In genomic region chr15:10421138-10421784, GRCm38 (mm10) we compare ENCODE assay signal across 13 mouse cellular contexts. TPM values are rescaled to one million over a fixed set of nuclear protein-coding genes. Genes with fewer than 3 reads are reported as not detected.
A peak's percentile ranks its signal among the peaks of the same experiment; 100 is the strongest.
DNase-seq lines count a peak whose midpoint lies in the region; ATAC-seq and TF ChIP-seq lines count a peak whose summit lies in the region.
"Had no signal": no experiment of that assay in that cellular context is flagged by ENCODE, and none has a peak within 500 bp of the region (broad histone marks: within the 10 kb centered on the region; RNA-seq: fewer than 3 reads in every experiment).

No protein-coding gene starts in this region.

- in situ Hi-C loops in CH12.LX (cut with MboI; ENCODE audit: low pct_ligation_motif_present, low pct_unique_long_range_greater_than_20kb, low sequenced_read_pairs) = no loop called here

- TF ChIP-seq EP300 in CH12.LX (IDR thresholded peaks at IDR 0.05; ENCODE audit: low read length) = no peak

- H3K79me2 ChIP-seq in CH12.LX (replicated peaks; ENCODE audit: control insufficient read depth, extremely low read depth, insufficient read depth, poor library complexity, severe bottlenecking) = no peaks in the 10 kb centered on the region

- no peak overlapping the region for H3K4me2 ChIP-seq in CH12.LX (ENCODE audit: insufficient read depth, low read depth, poor library complexity, severe bottlenecking)
- H3K4me2 ChIP-seq in forebrain, postnatal 0 days (ENCODE audit: low read depth) = no peak overlapping the region
- no peak overlapping the region for H3K4me2 ChIP-seq in midbrain, embryonic 14.5 days (ENCODE audit: low read length)
- no peak overlapping the region for H3K4me2 ChIP-seq in intestine, embryonic 15.5 days (replicated peaks)
- H3K4me2 ChIP-seq: heart, embryonic 13.5 days had no signal

- no peak for TF ChIP-seq CTCF in CH12.LX (conservative IDR thresholded peaks at IDR 0.05 in 1 of 2, IDR thresholded peaks at IDR 0.05 in 1 of 2; ENCODE audit: low read depth in 2 of 2, low read length in 2 of 2)
- TF ChIP-seq CTCF in forebrain, postnatal 0 days (IDR thresholded peaks at IDR 0.05; ENCODE audit: low read depth) = no peak

- 9% methylated on average over 7 of the region's 7 CpGs for WGBS in forebrain, postnatal 0 days
- 13% methylated on average over 7 of the region's 7 CpGs for WGBS in midbrain, embryonic 14.5 days
- 43% methylated on average over 7 of the region's 7 CpGs for WGBS in intestine, embryonic 15.5 days

- peak; percentile 62 for DNase-seq in CH12.LX (ENCODE audit: extremely low read depth)
- peak; percentile 60 for DNase-seq in embryo, embryonic 10.5 days (ENCODE audit: low spot score)
- peak; percentile 15 for DNase-seq in forebrain, postnatal 0 days
- DNase-seq in midbrain, embryonic 14.5 days = peak; percentile 47
- no peak for DNase-seq in ovary, postnatal 10 days (ENCODE audit: low spot score)
- DNase-seq in cerebellum, adult 8-10 months = no peak
- DNase-seq: kidney, adult 18-20 months; lung, adult 18-20 months; right cerebral cortex, postnatal 25 days had no signal

- no peak overlapping the region for H3K9ac ChIP-seq in CH12.LX (ENCODE audit: insufficient read depth, low read depth)
- no peak overlapping the region for H3K9ac ChIP-seq in forebrain, postnatal 0 days
- no peak overlapping the region for H3K9ac ChIP-seq in midbrain, embryonic 14.5 days (replicated peaks; ENCODE audit: low read length)
- no peak overlapping the region for H3K9ac ChIP-seq in intestine, embryonic 15.5 days
- H3K9ac ChIP-seq: heart, embryonic 13.5 days had no signal

- H3K4me3 ChIP-seq in CH12.LX (replicated peaks in 1 of 3; ENCODE audit: low read depth in 2 of 3, low read length in 2 of 3, poor library complexity in 1 of 3) = no peak overlapping the region
- no peak overlapping the region for H3K4me3 ChIP-seq in forebrain, postnatal 0 days (ENCODE audit: low read depth, low read length)
- no peak overlapping the region for H3K4me3 ChIP-seq in midbrain, embryonic 14.5 days (replicated peaks; ENCODE audit: low read depth, low read length)
- no peak overlapping the region for H3K4me3 ChIP-seq in intestine, embryonic 15.5 days (replicated peaks)
- H3K4me3 ChIP-seq: heart, embryonic 13.5 days had no signal

- no peaks in the 10 kb centered on the region for H3K9me3 ChIP-seq in CH12.LX (replicated peaks; ENCODE audit: low read length)
- H3K9me3 ChIP-seq in forebrain, postnatal 0 days (ENCODE audit: low read length) = no peaks in the 10 kb centered on the region
- no peaks in the 10 kb centered on the region for H3K9me3 ChIP-seq in midbrain, embryonic 14.5 days (ENCODE audit: control insufficient read depth, low read length)
- no peaks in the 10 kb centered on the region for H3K9me3 ChIP-seq in intestine, embryonic 15.5 days
- H3K9me3 ChIP-seq: heart, embryonic 13.5 days had no signal

- TF ChIP-seq POLR2A in CH12.LX (IDR thresholded peaks at IDR 0.05; ENCODE audit: low read depth, low read length) = no peak

- ATAC-seq in forebrain, postnatal 0 days = peak; percentile 78; the same call in 1 of the 2 replicates
- ATAC-seq in midbrain, embryonic 14.5 days (ENCODE audit: low FRiP score, low TSS enrichment) = 0 out of 2 replicates have a peak, but pooled peaks have one; percentile 43
- ATAC-seq in intestine, embryonic 15.5 days = no peak
- no peak for ATAC-seq in megakaryocyte-erythroid progenitor cell, adult 5-6 weeks (replicated peaks; ENCODE audit: low FRiP score, low TSS enrichment, poor library complexity, severe bottlenecking)
- ATAC-seq: CD4-positive, CD25-positive, alpha-beta regulatory T cell, adult 4 months had no signal

- TF ChIP-seq RAD21 in CH12.LX (IDR thresholded peaks at IDR 0.05; ENCODE audit: low read depth, low read length) = no peak

- no peak overlapping the region for H3K27ac ChIP-seq in CH12.LX (ENCODE audit: insufficient read depth, low read depth)
- H3K27ac ChIP-seq in forebrain, postnatal 0 days (ENCODE audit: low read depth, low read length) = no peak overlapping the region
- H3K27ac ChIP-seq in midbrain, embryonic 14.5 days (replicated peaks; ENCODE audit: low read depth, low read length) = no peak overlapping the region
- H3K27ac ChIP-seq in intestine, embryonic 15.5 days = no peak overlapping the region
- H3K27ac ChIP-seq: heart, embryonic 13.5 days had no signal

- peaks cover 4 to 21% of the 10 kb centered on the region in 2 experiments; a peak in 3 of 4 replicates for H3K4me1 ChIP-seq in CH12.LX (ENCODE audit: control insufficient read depth in 1 of 2, insufficient read depth in 2 of 2)
- H3K4me1 ChIP-seq in forebrain, postnatal 0 days (ENCODE audit: insufficient read depth) = peaks cover 6% of the 10 kb centered on the region; the same call in 1 of the 2 replicates
- H3K4me1 ChIP-seq in midbrain, embryonic 14.5 days (ENCODE audit: control insufficient read depth, insufficient read depth, low read length) = no peaks in the 10 kb centered on the region
- H3K4me1 ChIP-seq in intestine, embryonic 15.5 days (replicated peaks) = no peaks in the 10 kb centered on the region
- H3K4me1 ChIP-seq: heart, embryonic 13.5 days had no signal

- H3K27me3 ChIP-seq in CH12.LX (replicated peaks) = no peaks in the 10 kb centered on the region
- no peaks in the 10 kb centered on the region for H3K27me3 ChIP-seq in forebrain, postnatal 0 days (ENCODE audit: insufficient read depth, low read length)
- H3K27me3 ChIP-seq in midbrain, embryonic 14.5 days (ENCODE audit: control insufficient read depth, insufficient read depth, low read length) = no peaks in the 10 kb centered on the region
- no peaks in the 10 kb centered on the region for H3K27me3 ChIP-seq in intestine, embryonic 15.5 days (replicated peaks)
- H3K27me3 ChIP-seq: heart, embryonic 13.5 days had no signal

- dilution Hi-C loops in CH12.LX (cut with MboI; ENCODE audit: extremely low pct_ligation_motif_present, extremely low pct_unique_long_range_greater_than_20kb, low sequenced_read_pairs) = no loop called here

- H3K36me3 ChIP-seq in CH12.LX (replicated peaks in 1 of 2; ENCODE audit: control insufficient read depth in 1 of 2, insufficient read depth in 1 of 2, low read length in 1 of 2) = no peaks in the 10 kb centered on the region
- no peaks in the 10 kb centered on the region for H3K36me3 ChIP-seq in forebrain, postnatal 0 days (ENCODE audit: insufficient read depth)
- H3K36me3 ChIP-seq in midbrain, embryonic 14.5 days (ENCODE audit: control insufficient read depth, insufficient read depth, low read length) = no peaks in the 10 kb centered on the region
- no peaks in the 10 kb centered on the region for H3K36me3 ChIP-seq in intestine, embryonic 15.5 days
- H3K36me3 ChIP-seq: heart, embryonic 13.5 days had no signal

TF ChIP-seq in CH12.LX, 34 proteins besides CTCF, POLR2A, EP300 and RAD21:
- TF ChIP-seq ZNF384 (IDR thresholded peaks at IDR 0.05; ENCODE audit: low read depth, low read length) = peak; percentile 87
- TF ChIP-seq ZMIZ1 (IDR thresholded peaks at IDR 0.05; ENCODE audit: low read depth, low read length) = no peak

RNA-seq across cellular contexts. Expression of gene Dnajc21, which starts 49.1 kb away (rescaled TPM):
- 21.6 and 24.4 TPM in 2 replicates for total RNA-seq in CH12.LX (2012; rRNA removed)
- total RNA-seq in CH12.LX (2014; rRNA removed) = 27.6 and 28.4 TPM in 2 replicates
- polyA plus RNA-seq in CH12.LX (2012; ENCODE audit: insufficient read length, low read depth) = 63.2 and 67.7 TPM in 2 replicates
- total RNA-seq in forebrain, postnatal 0 days (2014; rRNA removed) = 10.5 and 13.8 TPM in 2 replicates
- polyA plus RNA-seq in forebrain, postnatal 0 days (2015; fragmentation: Nextera tagmentation; extraction: Ambion mirVana) = 8.1 and 10.3 TPM in 2 replicates
- 10.4 and 12.3 TPM in 2 replicates for polyA plus RNA-seq in midbrain, embryonic 14.5 days (2014; fragmentation: Nextera tagmentation; extraction: Ambion mirVana)
- 11.4 and 13.3 TPM in 2 replicates for polyA plus RNA-seq in intestine, embryonic 15.5 days (2015; fragmentation: Nextera tagmentation; extraction: Ambion mirVana)
- total RNA-seq in megakaryocyte-erythroid progenitor cell, adult 5-6 weeks (2014; fragmentation: Nextera tagmentation) = 39.6 and 43.5 TPM in 2 replicates
- 70.9 and 82.4 TPM in 2 replicates for total RNA-seq in megakaryocyte-erythroid progenitor cell, adult 5-6 weeks (2017)

Comparison
In these comparisons a context has a peak if more than half of its experiments do, and no peak if none do; other contexts are left out.
1. DNase-seq: peak in CH12.LX (single experiment), embryo, embryonic 10.5 days (single experiment), forebrain, postnatal 0 days (single experiment) and midbrain, embryonic 14.5 days (single experiment); none in ovary, postnatal 10 days (single experiment) and cerebellum, adult 8-10 months (single experiment).
2. ATAC-seq: peak in forebrain, postnatal 0 days (single experiment) and midbrain, embryonic 14.5 days (single experiment); none in intestine, embryonic 15.5 days (single experiment) and megakaryocyte-erythroid progenitor cell, adult 5-6 weeks (single experiment).